Mouse (Mus musculus) liver, postnatal 0 days (tissue): Measurements from ENCODE around the gene Nos2. TPM values are rescaled to one million over a fixed set of nuclear protein-coding genes. Genes with fewer than 3 reads are reported as not detected.
"Not testable (repeated sequence)": the region's sequence is repeated elsewhere in the genome, so short reads cannot be mapped to it uniquely, and the experiment has no call there.

Experiments
- ATAC-seq: fragments of 200-750 bp; cut with Nextera tagmentation; 2 replicates; pipeline ENCODE4 v1.8.0; 2017; ENCODE audit warnings: mild to moderate bottlenecking, moderate library complexity
- DNase-seq: peaks from one replicate; pipeline ENCODE4 v3.0.0-alpha.2; 2016
- H3K27ac ChIP-seq: fragments of 300-500 bp; sonication (generic); 2 replicates; pipeline ENCODE4 v1.5.1; 2014; ENCODE audit warnings: antibody characterized with exemption, moderate library complexity, mild to moderate bottlenecking, low read depth
- H3K27me3 ChIP-seq: fragments of 300-500 bp; sonication (generic); 2 replicates; pipeline ENCODE4 v1.6.1; 2014; ENCODE audit warnings: low read length, control low read depth, mixed read lengths; ENCODE audit not compliant: insufficient read depth
- H3K36me3 ChIP-seq: fragments of 300-500 bp; sonication (generic); replicated peaks from 2 replicates; pipeline ENCODE4 v1.6.1; 2014; ENCODE audit warnings: mild to moderate bottlenecking, control low read depth, low read length, moderate library complexity, mixed read lengths; ENCODE audit not compliant: insufficient read depth
- H3K4me1 ChIP-seq: fragments of 300-500 bp; sonication (generic); 2 replicates; pipeline ENCODE4 v1.6.1; 2014; ENCODE audit warnings: antibody characterized with exemption, mild to moderate bottlenecking, control low read depth; ENCODE audit not compliant: insufficient read depth
- H3K4me2 ChIP-seq: fragments of 300-500 bp; sonication (generic); 2 replicates; pipeline ENCODE4 v1.6.1; 2014; ENCODE audit warnings: low read depth, mild to moderate bottlenecking, low read length, moderate library complexity, mixed read lengths
- H3K4me3 ChIP-seq: fragments of 300-500 bp; sonication (generic); 2 replicates; pipeline ENCODE4 v1.5.1; 2014; ENCODE audit warnings: low read depth, low read length
- H3K9ac ChIP-seq: fragments of 300-500 bp; sonication (generic); replicated peaks from 2 replicates; pipeline ENCODE4 v1.6.1; 2014; ENCODE audit warnings: mild to moderate bottlenecking, moderate library complexity
- H3K9me3 ChIP-seq: fragments of 300-500 bp; sonication (generic); 2 replicates; pipeline ENCODE4 v1.6.1; 2016; ENCODE audit warnings: mild to moderate bottlenecking, control low read depth, low read length, mixed read lengths
- CTCF ChIP-seq: sonication (generic); IDR thresholded peaks from 2 replicates; pipeline ENCODE4 v1.5.1; 2016; ENCODE audit warnings: antibody characterized with exemption, low read depth
- EP300 ChIP-seq: IDR thresholded peaks from 2 replicates; pipeline ENCODE4 v1.6.1; 2016; ENCODE audit warnings: antibody characterized with exemption, low read depth, mild to moderate bottlenecking
- WGBS: fragments of 180-500 bp; shearing (Covaris S2); extraction: QIAGEN DNeasy Blood & Tissue Kit; methylation state at CpG from one replicate; pipeline ENCODE4 v1.1.7; 2014; ENCODE audit not compliant: insufficient replicate concordance; 5-methylcytosine and 5-hydroxymethylcytosine counted together
- polyA plus RNA-seq: library from polyadenylated mRNA; unstranded; fragments of >200 nt; fragmentation: Nextera tagmentation; extraction: Ambion mirVana; gene quantifications from 2 replicates; pipeline ENCODE4 v1.2.1, GENCODE M21; 2015

The Nos2 gene
- polyA plus RNA-seq, 1 experiment from 2014 or later, result not detected

GRCm38 (mm10) chr11:79003769-79004638 is 83.4 kb downstream of the Nos2 start:
- H3K9me3 ChIP-seq, result no peaks in the 10 kb centered on the region
- H3K4me2 ChIP-seq, result 0 out of 2 replicates have a peak overlapping the region, but pooled peaks have one; percentile 20
- TF ChIP-seq EP300 (no peak), CTCF (no peak)
- 48% methylated on average over 10 of the region's 10 CpGs for WGBS
- H3K9ac ChIP-seq, result no peak overlapping the region
- peak overlapping the region; percentile 82 for H3K27ac ChIP-seq
- H3K36me3 ChIP-seq, result no peaks in the 10 kb centered on the region
- peaks cover 36% of the 10 kb centered on the region for H3K4me1 ChIP-seq
- peak; percentile 14 for DNase-seq
- no peaks in the 10 kb centered on the region for H3K27me3 ChIP-seq
- H3K4me3 ChIP-seq, result no peak overlapping the region
- ATAC-seq, result no peak

DNA sequence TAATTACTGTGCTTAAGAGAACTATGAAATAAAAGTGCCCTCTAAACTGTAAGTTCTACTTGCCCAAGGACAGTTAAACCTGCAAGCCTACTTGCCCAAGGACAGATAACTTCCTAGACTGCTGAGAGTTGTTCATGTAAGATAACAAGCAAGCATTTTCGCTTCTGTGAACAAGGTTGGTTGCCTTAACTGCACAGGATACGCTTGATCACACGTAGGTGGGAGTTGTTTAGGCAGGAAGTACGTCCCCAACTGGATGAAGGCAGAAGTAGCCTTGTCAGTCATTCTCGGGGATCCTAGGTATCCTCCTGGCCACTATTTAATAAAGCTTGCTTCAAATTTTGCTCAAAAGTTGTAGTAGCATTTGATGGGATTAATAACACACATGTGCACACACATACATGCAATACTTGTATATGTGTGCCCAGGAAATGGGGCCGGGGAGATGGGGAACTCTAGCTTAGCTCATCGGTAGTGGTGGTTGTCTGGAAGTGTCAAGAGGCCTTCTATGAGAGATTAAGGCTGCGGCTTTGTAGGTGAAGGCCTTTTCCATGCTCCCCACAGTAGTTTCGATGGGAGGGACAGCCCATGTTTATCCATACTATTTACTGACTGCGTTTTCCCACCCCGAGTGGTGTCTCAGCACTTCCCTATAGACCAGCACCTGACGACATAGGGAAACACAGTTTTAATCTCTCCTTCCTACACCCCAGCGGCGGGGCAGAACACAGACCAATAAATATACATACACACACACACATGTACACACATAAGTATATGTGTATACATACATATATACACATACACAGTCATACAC is 85.2 kb downstream of the Nos2 start:
- Histone ChIP-seq H3K27ac (no peak overlapping the region; the same call in 1 of the 2 replicates), H3K4me2 (no peak overlapping the region), H3K4me3 (no peak overlapping the region), H3K4me1 (peaks cover 36% of the 10 kb centered on the region), H3K9me3 (no peaks in the 10 kb centered on the region), H3K36me3 (no peaks in the 10 kb centered on the region), H3K27me3 (no peaks in the 10 kb centered on the region), H3K9ac (no peak overlapping the region)
- TF ChIP-seq CTCF (peak; percentile 15; the same call in 1 of the 2 replicates), EP300 (peak; percentile 77)
- WGBS, result 53% methylated on average over 14 of the region's 14 CpGs
- DNase-seq, result peak; percentile 12
- peak; percentile 64 for ATAC-seq

- no peak overlapping the region for H3K9ac ChIP-seq
- H3K27me3 ChIP-seq, result no peaks in the 10 kb centered on the region
- H3K4me3 ChIP-seq, result no peak overlapping the region
- H3K4me1 ChIP-seq, result peaks cover 36% of the 10 kb centered on the region
- H3K27ac ChIP-seq, result peak overlapping the region; percentile 13; the same call in 1 of the 2 replicates
- TF ChIP-seq EP300 (no peak; the same call in 1 of the 2 replicates), CTCF (no peak)
- no peaks in the 10 kb centered on the region for H3K36me3 ChIP-seq
- H3K4me2 ChIP-seq, result no peak overlapping the region
- no peak for ATAC-seq
- no peak for DNase-seq
- H3K9me3 ChIP-seq, result no peaks in the 10 kb centered on the region
- 51% methylated on average over 5 of the region's 5 CpGs for WGBS
These were observed 85.8 kb downstream of the Nos2 start for GRCm38 (mm10) chr11:79006417-79006816.

GRCm38 (mm10) chr11:79007356-79007755 is 86.8 kb downstream of the Nos2 start:
- not testable (repeated sequence) for H3K9me3 ChIP-seq, H3K36me3 ChIP-seq, H3K9ac ChIP-seq, ATAC-seq, H3K4me3 ChIP-seq, H3K4me2 ChIP-seq, H3K27me3 ChIP-seq
- 82% methylated on average over 3 of the region's 3 CpGs for WGBS
- H3K4me1 ChIP-seq, result peaks cover 32% of the 10 kb centered on the region
- peak overlapping the region; percentile 40; the same call in 1 of the 2 replicates for H3K27ac ChIP-seq
- DNase-seq, result peak; percentile 1

GRCm38 (mm10) chr11:79008007-79008775 is 87.6 kb downstream of the Nos2 start:
- Histone ChIP-seq H3K9me3 (no peaks in the 10 kb centered on the region), H3K4me1 (peaks cover 25% of the 10 kb centered on the region), H3K36me3 (no peaks in the 10 kb centered on the region), H3K4me3 (no peak overlapping the region), H3K4me2 (no peak overlapping the region), H3K27me3 (no peaks in the 10 kb centered on the region), H3K9ac (no peak overlapping the region), H3K27ac (peak overlapping the region; percentile 40; the same call in 1 of the 2 replicates)
- DNase-seq (peak; percentile 16), ATAC-seq (peak; percentile 46; the same call in 1 of the 2 replicates)
- no peak for TF ChIP-seq EP300
- TF ChIP-seq CTCF, result no peak
- 56% methylated on average over 6 of the region's 6 CpGs for WGBS
